Mouse (Mus musculus) kidney, adult 2 months (tissue): ENCODE data around the gene Cyp3a13.
"Not testable (repeated sequence)": the region's sequence is repeated elsewhere in the genome, so short reads cannot be mapped to it uniquely, and the experiment has no call there.

ENCODE experiments used
- CTCF ChIP-seq: fragments of 200-500 bp; conservative IDR thresholded peaks from 2 replicates; pipeline ENCODE4 v1.5.1; 2011; ENCODE audit warnings: low read depth, mild to moderate bottlenecking, control low read depth, low read length, moderate library complexity, mixed read lengths; ENCODE audit not compliant: insufficient read depth, insufficient read length
- POLR2A ChIP-seq: fragments of 200-500 bp; IDR thresholded peaks from one replicate; pipeline ENCODE4 v1.6.1; 2011; ENCODE audit warnings: low read depth, low read length, control low read depth

DNA sequence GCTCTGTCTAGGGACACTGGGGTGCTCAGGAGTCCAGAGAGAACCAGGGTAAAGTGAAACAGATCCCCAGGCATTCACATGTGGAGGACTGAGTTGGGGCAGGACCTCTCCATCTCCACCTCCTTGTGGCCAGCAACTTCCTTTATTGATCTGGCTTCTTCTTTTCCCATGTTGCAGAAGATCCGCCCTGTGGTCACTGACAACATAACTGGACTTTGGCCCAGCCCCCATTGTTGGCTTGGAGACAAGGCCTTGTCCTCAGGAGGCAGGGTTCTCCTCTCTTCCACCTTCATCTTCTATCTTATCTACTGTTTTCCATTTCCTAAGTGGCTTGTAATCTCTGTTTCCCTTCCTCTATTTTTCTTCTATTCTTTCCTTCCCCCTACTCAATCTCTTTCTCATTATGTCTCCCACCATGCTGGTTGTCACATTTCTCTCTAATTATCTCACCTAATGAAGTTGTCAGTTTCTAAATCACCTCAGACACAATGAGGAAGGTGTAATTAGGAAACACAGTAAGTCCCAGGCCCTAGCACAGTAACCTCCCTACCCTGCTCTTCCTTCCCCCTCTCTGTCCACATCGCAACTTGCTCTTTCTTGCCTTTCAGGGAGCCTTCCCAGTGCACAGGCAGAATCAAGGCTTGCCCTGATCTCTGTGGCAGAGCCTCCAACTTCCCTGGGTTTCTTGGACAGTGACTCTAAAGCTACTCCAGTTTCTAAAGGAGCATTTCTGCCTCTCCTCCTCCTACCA, 63.3 kb downstream of the Cyp3a13 start, which contains the start of gene Pilrb1:
- not testable (repeated sequence) for TF ChIP-seq CTCF, POLR2A
